Mouse (Mus musculus): ENCODE results near the gene Eif4ebp2.

DNA sequence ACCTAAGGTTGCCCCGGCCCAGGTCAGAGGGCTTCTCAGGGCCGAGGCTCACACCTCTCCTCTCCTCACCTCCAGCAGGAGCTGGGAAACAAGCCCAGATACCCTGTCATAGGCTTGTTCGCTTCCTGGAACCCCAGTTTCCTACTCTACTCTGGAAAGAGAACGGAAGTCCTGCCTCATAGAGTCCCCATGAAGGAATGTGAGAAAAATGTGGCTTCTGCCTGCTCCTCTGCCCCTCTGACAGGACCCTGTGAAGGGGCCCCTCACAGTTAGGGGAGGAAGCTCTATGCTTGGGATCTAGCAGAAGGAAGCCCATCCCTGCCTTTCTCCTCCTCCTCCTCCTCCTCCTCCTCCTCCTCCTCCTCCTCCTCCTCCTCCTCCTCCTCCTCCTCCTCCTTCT lies 59.9 kb downstream of the Eif4ebp2 start:
- TF ChIP-seq E2F4 (IDR thresholded peaks at IDR 0.05; ENCODE audit: insufficient read depth) (no peak), MYOD1 (IDR thresholded peaks at IDR 0.05; ENCODE audit: control insufficient read depth in 1 of 3, insufficient read length in 2 of 3, low read depth in 2 of 3) (no peak), POLR2A (IDR thresholded peaks at IDR 0.05; ENCODE audit: insufficient read length, low read depth) (no peak), MYOG (IDR thresholded peaks at IDR 0.05; ENCODE audit: control insufficient read depth in 1 of 3, insufficient read depth in 1 of 3, insufficient read length in 2 of 3, low read depth in 2 of 3) (no peak), USF1 (IDR thresholded peaks at IDR 0.05; ENCODE audit: low read depth) (no peak), POLR2AphosphoS2 (IDR thresholded peaks at IDR 0.05; ENCODE audit: insufficient read length, low read depth) (no peak), CEBPB (IDR thresholded peaks at IDR 0.05; ENCODE audit: insufficient read depth, poor library complexity, severe bottlenecking) (no peak), TCF12 (IDR thresholded peaks at IDR 0.05; ENCODE audit: insufficient read depth, poor library complexity, severe bottlenecking) (no peak), MAX (IDR thresholded peaks at IDR 0.05; ENCODE audit: low read depth) (no peak), SRF (IDR thresholded peaks at IDR 0.05; ENCODE audit: control insufficient read depth, insufficient read length, low read depth) (no peak), REST (IDR thresholded peaks at IDR 0.05; ENCODE audit: insufficient read depth, insufficient read length) (no peak)
